Comparison of ENCODE assay signal across 12 mouse cellular contexts in the genomic region with DNA sequence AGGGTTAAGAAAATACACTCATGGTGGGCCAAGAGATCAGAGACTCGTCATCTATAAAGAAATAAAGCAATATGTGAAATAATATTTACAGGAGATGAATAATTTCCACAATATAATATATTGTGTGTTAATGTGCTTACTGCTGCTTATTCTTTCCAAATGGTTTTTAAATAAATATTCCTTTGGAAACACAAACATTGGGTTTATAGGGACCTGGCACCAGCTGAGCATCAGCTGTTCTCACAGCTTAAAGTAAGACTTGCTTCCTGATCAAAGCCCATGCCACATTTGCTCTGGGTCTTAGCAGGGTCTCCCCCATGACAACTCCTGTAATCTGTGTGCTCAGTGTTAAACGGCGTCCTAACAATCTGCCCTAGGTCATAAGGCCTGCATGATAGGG. TPM values are rescaled to one million over a fixed set of nuclear protein-coding genes. Genes with fewer than 3 reads are reported as not detected.
"Had no signal": no experiment of that assay in that cellular context is flagged by ENCODE, and none has a peak within 500 bp of the region (broad histone marks: within the 10 kb centered on the region; RNA-seq: fewer than 3 reads in every experiment).

No protein-coding gene starts in this region.

RNA-seq across cellular contexts. Expression of a gene that starts 14.7 kb away (rescaled TPM):
- polyA plus RNA-seq: liver, embryonic 12.5 days; liver, embryonic 14.5 days; liver, embryonic 16.5 days; macrophage; midbrain, embryonic 11.5 days; midbrain, embryonic 15.5 days; midbrain, postnatal 0 days; neural tube, embryonic 12.5 days; neural tube, embryonic 14.5 days; spleen, adult 2 months; stomach, embryonic 15.5 days; thymus, postnatal 0 days had no signal
